Mouse (Mus musculus) cerebellum, adult 9-10 months (tissue): ENCODE measurements around the gene Cck.

Experiments used
- DNase-seq: peaks from one replicate; pipeline ENCODE4 v3.0.0; 2022

The Cck gene

DNA sequence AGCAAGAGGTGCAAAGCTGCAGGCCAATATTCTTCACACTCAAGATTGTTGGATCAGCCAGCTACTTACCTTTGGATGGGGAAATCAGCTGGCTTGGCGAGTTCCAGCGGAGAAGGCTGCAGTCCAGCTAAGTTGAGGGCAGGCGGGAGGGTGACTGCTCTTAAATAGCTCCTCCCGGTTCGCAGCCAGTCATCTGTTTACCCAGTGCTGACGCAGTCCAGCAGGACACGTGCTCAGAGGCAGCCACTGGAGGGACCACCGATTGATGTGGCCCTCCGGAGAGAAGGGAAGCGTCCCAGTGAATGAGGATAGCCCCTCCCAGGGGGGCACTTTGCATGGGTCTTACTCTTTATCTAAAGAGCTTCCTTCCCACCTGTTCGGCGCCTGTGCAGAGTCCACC lies at the start of gene Cck:
Gene Cck, minus strand, starts transcription at position 166 of the 400 bp plus-strand sequence.
- no peak for DNase-seq

DNA sequence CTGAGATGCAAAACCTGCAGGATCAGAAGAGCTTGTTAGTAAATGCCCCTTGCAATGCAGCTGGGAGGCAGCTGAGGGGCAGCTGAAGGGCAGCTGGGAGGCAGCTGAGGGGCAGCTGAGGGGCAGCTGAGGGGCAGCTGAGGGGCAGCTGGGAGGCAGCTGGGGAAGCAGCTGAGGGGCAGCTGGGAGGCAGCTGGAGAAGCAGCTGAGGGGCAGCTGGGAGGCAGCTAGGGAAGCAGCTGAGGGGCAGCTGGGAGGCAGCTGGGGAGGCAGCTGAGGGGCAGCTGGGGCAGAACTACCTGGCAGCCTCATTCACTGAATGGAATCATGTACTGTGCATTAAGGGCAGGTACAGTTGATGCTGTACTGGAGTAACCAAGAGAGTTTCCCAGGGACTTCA lies 46.0 kb upstream of the Cck start:
- no peak for DNase-seq

DNA sequence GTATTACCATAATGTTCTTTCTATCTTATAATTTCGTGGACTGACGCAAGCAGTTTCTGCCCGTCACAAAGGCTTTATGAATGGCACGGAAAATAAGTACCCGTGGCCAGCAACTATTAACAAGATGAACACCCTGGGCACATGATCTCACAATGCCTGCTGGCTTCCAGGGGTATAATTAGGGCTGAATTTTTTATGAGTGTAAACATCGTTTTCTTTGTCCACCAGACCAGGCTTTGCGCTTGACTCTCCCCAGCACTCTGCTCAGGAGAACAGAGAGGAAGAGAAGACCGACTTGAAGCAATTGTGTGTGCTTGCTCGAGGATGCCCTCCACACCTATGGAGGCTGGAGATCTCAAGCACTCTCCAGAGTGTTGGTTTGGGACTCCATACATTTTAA lies 37.1 kb upstream of the Cck start:
- DNase-seq: no peak

DNA sequence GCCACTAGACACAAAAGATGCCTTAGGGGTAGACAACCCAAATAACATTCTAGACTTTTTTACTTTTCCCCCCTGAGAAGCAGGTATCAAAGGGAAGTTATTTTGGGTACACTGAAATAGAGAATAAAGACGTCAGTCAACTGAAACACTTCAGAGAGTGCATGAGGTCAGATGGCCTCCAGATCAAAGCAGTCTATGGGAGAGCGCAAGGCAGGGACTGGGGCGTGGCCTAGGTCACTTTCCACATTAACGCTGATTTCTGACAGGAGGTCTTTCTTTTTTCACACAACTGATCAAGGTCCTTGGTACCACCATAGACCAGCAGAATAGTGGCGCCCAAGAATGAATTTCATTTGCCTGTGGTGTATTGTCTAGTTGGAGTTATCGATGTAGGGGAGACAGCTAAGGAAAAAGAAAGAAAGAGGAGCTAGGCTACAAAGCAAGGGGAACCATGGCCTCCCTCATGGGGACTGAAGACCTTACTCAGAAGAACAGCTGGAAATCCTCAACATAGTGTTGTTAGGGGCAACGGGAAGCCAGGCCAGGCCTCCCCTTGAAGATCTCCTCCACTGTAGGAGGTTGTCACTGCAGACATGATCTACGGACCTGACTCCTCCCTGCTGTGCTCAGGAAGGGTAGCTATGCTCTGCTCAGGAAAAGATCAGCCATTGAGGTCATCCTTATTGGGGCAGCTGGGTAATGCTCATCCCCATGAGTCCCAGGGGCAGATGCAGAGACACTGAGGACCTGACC lies 33.3 kb upstream of the Cck start:
- no peak for DNase-seq

DNA sequence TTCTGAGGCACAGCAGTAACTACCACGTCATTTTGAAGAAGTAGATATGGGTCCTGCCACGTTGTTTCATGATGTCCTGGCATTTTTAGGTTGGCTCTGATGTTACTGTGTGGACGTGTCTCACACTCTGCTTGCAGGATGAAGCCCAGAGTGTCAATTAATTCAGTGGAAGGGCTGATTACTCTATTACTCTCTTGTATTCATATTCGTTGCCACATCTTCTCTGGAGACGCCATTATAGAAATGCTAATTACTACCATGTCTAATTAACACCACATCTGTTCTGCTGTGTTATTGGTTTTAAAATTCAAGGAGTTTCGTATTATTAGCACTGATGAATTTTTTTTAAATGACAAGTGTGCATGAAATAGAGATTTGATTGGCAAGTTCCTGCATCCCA lies 30.7 kb upstream of the Cck start:
- DNase-seq: no peak

DNA sequence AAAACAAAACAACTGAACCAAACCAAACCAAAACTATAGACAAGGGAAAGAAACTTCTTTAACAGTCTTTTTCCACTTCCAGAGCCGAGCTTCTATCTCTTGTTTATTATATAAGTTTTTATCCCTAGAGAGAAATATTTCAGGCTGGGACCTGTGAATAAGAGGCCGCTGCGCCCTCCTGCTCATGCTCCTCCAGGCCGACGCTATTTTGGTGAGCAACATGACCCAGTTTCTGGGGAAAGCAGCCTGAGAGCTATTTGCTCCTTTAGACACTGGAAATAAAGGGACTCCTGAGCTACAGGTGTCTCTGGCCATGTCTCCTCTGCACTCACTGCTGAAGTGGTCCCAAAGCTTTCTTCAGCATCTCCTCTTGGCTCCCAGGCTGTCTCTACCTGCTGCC lies 24.6 kb upstream of the Cck start:
- peak; percentile 17 for DNase-seq

DNA sequence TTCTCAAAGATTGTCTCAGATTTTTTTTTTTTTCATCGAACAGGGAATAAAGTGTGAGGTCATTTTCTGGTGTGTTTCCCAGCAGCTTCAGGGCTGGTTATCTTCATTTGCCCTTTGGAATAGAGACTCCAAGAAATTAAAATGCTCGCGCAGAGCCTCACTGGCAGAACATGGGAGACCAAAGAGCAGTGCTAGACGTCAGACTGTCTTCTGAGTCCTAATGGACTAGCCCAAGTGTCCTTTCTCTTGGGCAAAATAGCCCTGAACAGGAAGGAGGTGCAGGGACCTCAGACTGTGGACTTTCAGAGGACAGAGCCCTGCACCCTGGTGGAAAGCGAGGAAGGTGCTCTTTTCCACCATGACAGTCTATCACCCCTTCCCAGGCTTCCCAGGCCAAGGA lies 19.0 kb upstream of the Cck start:
- DNase-seq: no peak

DNA sequence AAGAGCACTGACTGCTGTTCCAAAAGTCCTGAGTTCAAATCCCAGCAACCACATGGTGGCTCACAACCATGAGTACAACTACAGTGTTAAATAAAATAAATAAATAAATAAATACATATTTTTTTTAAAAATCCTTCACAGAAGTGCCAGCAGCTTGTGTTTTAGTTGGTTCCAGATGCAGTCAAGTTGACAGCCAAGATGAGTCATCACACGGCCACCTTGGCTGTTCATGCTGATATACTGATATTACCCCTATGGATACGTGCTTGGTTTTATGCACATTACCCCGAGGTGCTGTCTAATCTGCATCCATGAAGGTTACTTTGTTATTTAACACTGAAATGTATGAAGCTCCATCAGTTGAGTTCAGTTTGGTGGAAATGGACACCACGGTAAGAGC lies 16.4 kb upstream of the Cck start:
- DNase-seq: no peak

DNA sequence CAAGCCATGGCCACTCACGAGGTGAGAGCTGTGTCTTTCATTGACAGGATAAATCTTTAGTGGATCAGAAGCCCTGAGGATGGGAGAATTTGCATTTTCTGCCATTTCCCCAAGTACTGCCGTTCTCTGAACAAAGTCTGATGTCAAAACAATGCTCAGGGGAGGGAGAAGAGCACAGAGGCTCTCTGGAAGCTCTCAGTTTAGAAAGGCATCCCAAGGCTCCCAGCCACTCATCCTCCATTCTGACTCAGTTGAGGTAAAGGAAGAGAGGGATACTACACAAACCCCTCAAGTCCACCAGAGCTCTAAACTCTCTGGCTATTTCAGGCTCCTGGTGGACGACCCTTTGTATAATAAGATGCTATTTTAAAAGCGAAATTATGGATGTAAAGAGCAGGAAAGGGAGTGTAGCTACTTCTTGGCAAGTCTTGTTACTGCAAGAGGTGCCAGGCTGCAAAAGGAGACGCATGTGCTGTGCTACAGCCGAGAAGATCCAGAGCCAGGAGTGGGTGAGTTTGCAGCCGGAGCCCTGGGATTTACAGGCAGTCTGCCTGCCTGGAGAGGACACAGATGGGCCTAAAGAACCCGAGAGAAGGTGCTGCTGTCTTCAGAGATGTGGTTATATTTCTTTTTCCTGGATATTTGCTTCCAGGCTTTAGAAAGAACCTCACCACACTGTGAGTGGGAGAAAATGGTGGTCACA lies 11.1 kb upstream of the Cck start:
- DNase-seq: no peak

DNA sequence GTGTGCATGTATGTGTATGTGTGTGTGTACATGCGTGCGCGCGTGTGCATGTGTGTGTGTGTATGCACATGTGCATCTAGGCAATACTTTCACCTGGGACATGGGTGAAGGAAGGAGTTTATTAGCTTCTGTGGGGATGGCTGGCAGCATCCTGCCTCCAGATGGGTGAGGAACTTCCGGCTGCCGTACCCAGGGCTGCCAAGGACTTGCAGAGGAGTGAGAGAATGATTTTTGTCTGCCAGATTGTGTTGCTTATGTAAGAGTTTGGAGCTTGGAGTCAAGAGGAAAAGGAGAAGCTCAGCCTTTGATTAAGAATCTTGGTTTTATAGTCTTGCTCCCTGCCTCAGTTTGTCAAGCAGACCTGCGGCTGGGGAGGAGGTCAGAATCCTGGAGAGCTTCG lies 9.9 kb upstream of the Cck start:
- peak; percentile 38 for DNase-seq

DNA sequence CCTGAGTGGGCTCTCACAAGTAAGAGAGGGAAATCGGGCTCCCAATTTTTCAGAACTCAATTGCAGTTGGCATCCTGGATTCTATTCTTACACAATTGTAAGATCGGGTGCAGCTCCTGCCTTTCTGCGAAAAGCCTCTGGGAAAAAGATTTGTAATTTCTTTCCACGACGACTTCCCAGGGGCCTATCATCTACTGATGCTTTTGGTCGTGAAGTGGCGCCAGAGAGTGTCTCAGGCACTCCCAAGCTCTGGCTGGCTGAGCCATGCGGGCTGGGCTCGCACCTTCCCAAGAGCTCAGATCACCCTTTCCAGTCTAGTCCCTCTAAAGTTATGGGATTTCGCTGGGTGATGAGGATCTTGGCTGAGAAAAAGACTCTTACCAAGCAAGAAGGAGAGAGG lies 608 bp upstream of the Cck start:
- no peak for DNase-seq

DNA sequence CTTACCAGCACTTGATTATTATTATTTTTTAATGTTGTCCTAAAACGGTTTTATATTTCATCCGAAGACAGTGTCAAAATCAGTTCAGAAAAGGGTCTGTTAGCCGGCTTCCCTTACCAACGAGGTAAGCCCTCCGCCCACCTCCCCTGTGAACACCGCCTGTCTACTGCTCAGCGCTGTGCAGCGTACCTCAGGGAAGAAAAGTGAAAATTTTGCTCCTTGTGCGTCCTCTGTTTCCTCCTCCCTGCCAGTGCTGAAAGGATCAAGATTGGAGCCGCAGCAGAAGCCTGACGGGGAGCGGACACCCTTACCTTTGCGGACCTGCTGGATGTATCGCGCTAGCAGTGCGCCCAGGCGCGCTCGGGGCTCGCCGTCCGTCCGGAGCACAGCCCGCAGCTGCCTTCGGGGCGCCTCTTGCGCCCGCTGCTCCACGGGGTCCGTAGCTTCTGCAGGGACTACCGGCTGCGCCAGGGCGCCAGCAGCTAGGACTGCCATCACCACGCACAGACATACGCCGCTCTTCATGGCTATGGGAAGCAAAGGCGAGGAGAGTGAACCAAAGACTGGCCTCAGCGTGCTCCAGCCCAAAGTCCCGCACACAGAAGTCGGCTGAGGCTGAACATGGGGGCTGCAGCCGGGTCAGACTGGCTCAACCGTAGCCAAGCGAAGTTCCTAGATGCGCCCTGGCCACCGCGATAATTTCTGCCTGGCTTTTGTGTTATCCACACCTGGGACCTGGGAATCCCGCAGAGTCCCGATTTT lies 1.3 kb downstream of the Cck start:
- no peak for DNase-seq

DNA sequence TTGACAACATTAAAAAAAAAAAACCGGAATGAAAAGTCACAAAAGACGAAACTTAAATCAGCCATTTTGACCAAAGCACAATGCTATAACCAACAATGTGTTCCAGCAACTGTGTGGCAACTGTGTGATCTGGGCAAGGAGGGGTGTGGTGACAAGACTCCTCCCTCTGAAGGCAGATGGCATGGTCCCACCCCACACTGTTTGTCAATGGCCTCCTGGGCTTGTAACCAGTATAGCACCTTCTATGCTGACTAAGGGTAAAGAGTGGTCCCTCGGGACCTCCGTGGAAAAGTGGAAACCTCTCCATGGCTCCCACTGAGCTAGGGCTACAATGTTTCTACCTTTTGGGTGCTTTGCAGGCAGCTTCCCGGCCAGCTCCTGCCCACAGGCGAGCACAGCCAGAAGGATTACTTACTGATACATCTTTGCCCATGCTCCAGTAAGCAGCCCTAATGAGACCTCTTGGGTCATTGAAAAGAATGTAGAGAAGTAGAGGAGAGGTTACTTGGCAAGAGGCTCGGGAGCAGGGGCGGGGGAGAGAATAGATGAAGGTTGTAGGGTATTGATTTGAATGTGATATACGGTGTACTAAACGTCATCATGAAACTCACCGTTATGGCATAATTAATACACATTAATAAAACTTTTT lies 3.8 kb downstream of the Cck start:
- no peak for DNase-seq

DNA sequence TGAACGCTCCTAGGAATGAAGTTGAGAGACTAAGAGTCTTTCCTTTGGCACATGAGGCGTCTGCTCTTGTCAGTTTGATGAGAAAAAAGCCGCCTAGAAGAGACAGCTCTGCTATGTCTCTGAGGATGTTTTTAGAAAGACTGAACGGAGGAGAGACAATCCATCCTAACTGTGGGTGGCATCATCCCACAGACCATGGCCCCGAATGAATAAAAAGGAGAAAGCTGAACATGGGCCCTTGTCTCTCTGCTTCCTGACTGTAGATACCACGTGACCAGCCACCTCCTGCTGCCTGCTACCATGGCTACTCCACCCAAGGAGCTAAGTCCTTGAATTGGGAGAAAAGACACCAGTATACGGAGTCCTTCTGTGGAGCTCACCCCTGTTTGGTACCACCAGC lies 8.3 kb downstream of the Cck start:
- DNase-seq: no peak

DNA sequence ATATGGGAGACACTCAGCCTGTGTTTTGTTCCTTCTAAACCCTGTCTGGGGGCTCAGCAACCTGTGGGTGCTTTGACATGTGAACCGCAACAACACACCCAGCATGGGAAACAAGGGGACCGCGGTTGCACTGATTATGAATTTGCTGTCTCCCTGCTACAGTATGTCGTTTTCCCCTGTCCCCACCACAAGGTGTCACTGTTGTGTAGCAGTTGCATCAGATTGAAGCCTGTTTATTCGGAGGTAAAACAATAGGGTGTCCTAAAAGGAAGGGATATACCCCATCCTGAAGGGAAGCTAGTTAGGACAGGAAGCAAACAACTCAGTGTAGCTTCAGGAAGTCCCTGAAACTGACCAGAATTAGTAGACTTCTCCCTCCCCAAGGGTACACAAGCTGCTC lies 16.0 kb downstream of the Cck start:
- DNase-seq: peak; percentile 80

DNA sequence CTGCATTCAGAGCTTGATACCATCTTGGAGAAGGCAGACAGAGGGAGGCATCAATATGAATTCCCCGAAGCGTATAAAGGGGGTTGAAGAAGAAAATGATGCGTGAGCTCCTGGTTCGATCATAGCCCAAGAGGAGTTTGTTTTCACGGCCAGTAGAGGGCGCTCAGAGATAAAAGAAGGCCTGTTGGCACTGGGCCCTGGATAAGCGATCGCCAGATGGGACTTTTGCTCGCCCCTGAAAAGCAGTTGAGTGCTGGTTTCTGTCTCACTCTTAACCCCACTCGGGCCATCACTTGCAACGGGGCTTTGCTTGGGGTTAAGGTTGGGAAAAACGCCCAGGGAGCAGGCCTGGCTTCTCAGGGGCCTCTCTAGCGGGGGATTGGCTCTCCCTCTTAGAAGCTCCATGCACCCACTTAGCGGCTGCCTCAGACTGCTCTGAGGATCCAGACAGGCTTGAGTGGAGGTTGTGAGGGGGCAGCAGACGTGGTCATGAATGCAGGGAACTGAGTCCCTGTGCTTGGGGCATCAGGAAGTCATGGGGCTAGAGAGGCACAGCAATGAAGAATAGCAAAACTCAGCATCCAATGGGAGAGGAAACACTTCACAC lies 18.1 kb downstream of the Cck start:
- DNase-seq: peak; percentile 80

DNA sequence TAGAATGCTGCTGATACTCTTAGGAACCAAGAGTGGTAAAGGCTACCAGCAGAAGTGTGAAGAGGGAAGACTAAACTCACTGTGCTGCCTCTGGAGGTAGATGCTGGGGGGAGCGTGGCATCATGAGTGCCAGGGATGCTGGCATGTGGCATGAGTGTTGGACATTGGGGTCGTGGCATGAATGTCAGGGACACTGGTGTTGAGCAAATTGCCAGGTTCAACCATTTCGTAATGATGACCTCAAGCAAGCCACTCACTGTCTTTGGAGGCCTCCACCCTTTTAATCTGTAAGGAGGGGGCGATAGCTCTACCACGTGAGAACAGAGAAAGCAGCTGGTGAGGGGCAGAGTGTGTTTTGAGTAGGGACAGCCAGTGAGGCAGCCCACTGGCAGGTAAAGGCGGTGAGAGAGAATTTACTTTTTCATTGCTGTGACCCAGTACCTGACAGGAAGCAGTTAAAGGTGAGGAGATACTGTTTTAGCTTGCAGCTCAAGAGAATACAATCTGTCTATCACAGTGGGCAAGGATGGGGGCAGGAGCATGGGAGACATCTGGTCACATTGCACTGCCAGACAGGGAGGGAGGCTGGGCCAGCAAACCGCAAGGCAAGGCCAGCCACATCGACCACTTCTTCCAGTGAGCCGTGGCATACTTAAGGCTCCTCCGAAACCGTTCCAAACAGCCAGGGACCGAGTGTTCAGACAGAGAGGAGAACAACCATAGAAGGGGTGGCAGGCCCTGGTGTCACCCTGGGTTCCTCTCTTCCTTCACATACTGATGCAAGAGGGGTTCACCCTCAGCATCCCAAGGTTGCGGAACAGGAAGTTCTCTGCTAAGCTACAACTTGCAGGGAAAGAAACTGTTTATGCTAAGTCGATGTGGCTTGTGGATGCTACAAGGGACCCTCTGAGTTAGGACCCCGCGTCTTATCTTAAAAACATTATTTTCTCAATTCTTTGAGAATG lies 19.7 kb downstream of the Cck start:
- peak; percentile 51 for DNase-seq

DNA sequence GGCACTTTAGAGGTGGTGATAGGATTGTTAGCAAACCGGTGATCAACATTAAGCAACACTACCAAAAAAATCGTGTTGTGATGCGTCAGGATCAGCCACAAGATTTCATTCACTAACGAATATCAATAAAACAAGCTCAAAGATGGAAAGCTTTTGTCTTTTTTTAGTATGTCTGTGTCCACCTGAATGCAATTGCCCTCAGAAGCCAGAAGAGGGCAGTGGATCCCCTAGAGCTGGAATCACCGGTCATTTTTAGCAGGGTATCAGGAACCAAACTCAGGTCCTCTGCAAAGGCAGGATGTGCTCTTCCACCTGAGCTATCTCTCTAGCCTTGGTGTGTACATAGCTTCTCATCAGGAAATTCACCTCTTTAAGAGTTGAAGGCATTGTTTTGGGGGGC lies 20.7 kb downstream of the Cck start:
- no peak for DNase-seq

DNA sequence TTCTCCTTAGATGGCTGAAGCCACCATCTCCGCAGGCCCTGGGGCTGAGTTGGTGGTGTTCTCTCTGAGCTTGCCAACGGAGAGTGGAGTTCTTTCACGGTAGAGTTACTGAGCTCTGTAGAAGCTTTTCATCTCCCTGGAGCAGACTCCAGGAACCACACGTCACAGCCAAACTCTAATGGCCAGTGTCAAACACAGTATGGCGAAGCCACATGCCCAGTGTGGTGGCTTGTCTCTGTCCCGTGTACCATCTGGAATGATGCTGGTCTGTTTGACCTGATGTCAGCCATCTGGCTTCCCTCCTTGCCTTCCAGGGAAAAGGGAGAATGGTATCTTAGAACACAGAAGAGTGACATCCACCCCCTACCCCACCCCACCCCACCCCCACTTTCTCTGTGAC lies 25.8 kb downstream of the Cck start:
- DNase-seq: peak; percentile 24

DNA sequence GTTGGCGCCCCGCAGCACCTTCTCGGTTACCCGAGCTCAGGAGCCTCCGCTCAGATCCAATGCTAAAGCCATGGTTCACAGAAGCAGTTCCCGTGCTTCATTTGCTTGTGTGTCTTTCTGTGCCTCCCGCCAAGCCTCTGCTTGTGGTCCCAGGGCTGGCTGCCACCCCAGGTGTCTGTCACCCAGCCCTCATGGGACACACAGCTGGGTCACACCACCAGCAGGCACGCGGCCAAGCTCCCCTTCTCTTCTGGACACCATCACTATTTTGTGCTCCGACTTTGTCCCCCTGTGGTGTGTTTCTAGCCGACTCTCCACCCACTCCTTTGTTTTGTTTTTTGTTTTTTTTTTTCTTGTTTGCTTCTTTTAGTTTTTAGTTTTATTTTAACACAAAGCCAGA lies 28.0 kb downstream of the Cck start:
- peak; percentile 10 for DNase-seq

DNA sequence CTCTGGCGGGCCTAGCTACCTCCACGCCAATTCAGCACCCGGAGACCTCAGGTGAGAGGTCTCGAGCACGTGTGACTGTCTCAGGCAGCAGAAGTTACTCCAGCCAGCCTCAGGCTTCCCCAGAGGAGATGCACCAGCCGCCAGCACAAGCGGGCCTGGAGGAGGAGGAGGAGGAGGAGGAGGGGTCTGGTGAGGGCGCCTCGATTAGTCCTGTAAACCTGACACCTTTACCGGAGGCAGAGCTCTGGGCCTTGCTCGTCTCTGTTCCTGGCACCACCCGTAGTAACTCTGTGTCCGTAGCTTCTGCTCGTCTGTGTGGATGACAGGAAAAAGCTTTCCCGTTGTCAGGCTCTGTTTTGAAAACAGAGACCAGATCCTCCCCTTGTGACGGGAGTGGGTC lies 35.0 kb downstream of the Cck start:
- no peak for DNase-seq

DNA sequence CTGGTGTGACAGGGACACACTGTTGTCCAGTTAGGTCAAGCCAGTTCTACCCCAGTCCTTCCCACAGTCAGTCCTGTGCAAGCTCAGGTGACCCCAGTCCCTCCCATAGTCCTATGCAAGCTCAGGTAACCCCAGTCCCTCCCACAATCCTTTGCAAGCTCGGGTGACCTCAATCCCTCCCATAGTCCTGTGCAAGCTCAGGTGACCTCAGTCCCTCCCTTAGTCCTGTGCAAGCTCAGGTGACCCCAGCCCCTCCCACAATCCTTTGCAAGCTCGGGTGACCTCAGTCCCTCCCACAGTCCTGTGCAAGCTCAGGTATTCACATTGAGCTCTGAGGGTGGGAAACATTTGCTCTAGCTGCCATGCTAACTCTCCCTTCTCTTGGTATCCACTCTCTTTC lies 35.5 kb downstream of the Cck start:
- DNase-seq: no peak
